Mouse (Mus musculus) midbrain, embryonic 10.5 days (tissue): ENCODE measurements at regions not wholly inside any gene's neighbourhood (a gene's known extent, or its start where the extent isn't known, plus 50 kb on each side); places are given as distances from the start of the nearest gene placed in this dataset.

Source experiments
- DNase-seq: peaks from one replicate; pipeline ENCODE4 v3.0.0-alpha.2; 2017; ENCODE audit warnings: low spot score
- H3K27ac ChIP-seq: fragments of 300-500 bp; sonication (generic); replicated peaks from 2 replicates; pipeline ENCODE4 v1.5.1; 2016; ENCODE audit warnings: mild to moderate bottlenecking
- H3K27me3 ChIP-seq: fragments of 300-500 bp; sonication (generic); 2 replicates; pipeline ENCODE4 v1.6.1; 2016; ENCODE audit warnings: low read depth, mild to moderate bottlenecking; ENCODE audit not compliant: poor library complexity, severe bottlenecking
- H3K36me3 ChIP-seq: fragments of 300-500 bp; sonication (generic); 2 replicates; pipeline ENCODE4 v1.6.1; 2016; ENCODE audit warnings: mild to moderate bottlenecking, moderate library complexity
- H3K4me1 ChIP-seq: fragments of 300-500 bp; sonication (generic); 2 replicates; pipeline ENCODE4 v1.6.1; 2016
- H3K4me3 ChIP-seq: fragments of 300-500 bp; sonication (generic); 2 replicates; pipeline ENCODE4 v1.5.1; 2016; ENCODE audit warnings: mild to moderate bottlenecking, moderate library complexity
- H3K9me3 ChIP-seq: fragments of 300-500 bp; sonication (generic); replicated peaks from 2 replicates; pipeline ENCODE4 v1.6.1; 2016; ENCODE audit warnings: mild to moderate bottlenecking
- WGBS: fragments of 180-500 bp; shearing (Covaris S2); methylation state at CpG from one replicate; pipeline ENCODE4 v1.1.7; 2016; 5-methylcytosine and 5-hydroxymethylcytosine counted together

GRCm38 (mm10) chr14:24772129-24772528, 285.2 kb downstream of the Rps24 start:
- H3K27me3 ChIP-seq: no peaks in the 10 kb centered on the region
- no peak for DNase-seq
- 87% methylated on average over 4 of the region's 4 CpGs for WGBS
- H3K36me3 ChIP-seq: no peaks in the 10 kb centered on the region
- H3K4me3 ChIP-seq: no peak overlapping the region
- H3K9me3 ChIP-seq: no peaks in the 10 kb centered on the region
- peaks cover 60% of the 10 kb centered on the region for H3K4me1 ChIP-seq
- H3K27ac ChIP-seq: peak overlapping the region; percentile 91

- Histone ChIP-seq H3K9me3 (no peaks in the 10 kb centered on the region), H3K27me3 (no peaks in the 10 kb centered on the region), H3K27ac (peak overlapping the region; percentile 95), H3K36me3 (no peaks in the 10 kb centered on the region), H3K4me3 (peak overlapping the region; percentile 52), H3K4me1 (peaks cover 37% of the 10 kb centered on the region)
- peak; percentile 94 for DNase-seq
- 2% methylated on average over 38 of the region's 39 CpGs for WGBS
Observed at GRCm38 (mm10) chr14:24778748-24779630, 292.1 kb downstream of the Rps24 start.

GRCm38 (mm10) chr14:24781674-24782073, 294.7 kb downstream of the Rps24 start:
- H3K27me3 ChIP-seq: no peaks in the 10 kb centered on the region
- DNase-seq: no peak
- H3K4me3 ChIP-seq: no peak overlapping the region
- H3K36me3 ChIP-seq: no peaks in the 10 kb centered on the region
- 84% methylated on average over 3 of the region's 3 CpGs for WGBS
- H3K27ac ChIP-seq: 0 out of 2 replicates have a peak overlapping the region, but pooled peaks have one; percentile 39
- H3K9me3 ChIP-seq: no peaks in the 10 kb centered on the region
- peaks cover 32% of the 10 kb centered on the region for H3K4me1 ChIP-seq

- Histone ChIP-seq H3K27ac (0 out of 2 replicates have a peak overlapping the region, but pooled peaks have one; percentile 6), H3K36me3 (no peaks in the 10 kb centered on the region), H3K27me3 (no peaks in the 10 kb centered on the region; the same call in 1 of the 2 replicates), H3K4me1 (peaks cover 19% of the 10 kb centered on the region), H3K4me3 (no peak overlapping the region), H3K9me3 (no peaks in the 10 kb centered on the region)
- WGBS: 73% methylated on average over 6 of the region's 6 CpGs
- no peak for DNase-seq
Observed at GRCm38 (mm10) chr14:24783889-24784288, 297.0 kb downstream of the Rps24 start.

- 84% methylated on average over 5 of the region's 5 CpGs for WGBS
- no peaks in the 10 kb centered on the region for H3K36me3 ChIP-seq
- no peak overlapping the region for H3K27ac ChIP-seq
- peaks cover 3% of the 10 kb centered on the region for H3K4me1 ChIP-seq
- H3K27me3 ChIP-seq: no peaks in the 10 kb centered on the region; the same call in 1 of the 2 replicates
- DNase-seq: no peak
- no peaks in the 10 kb centered on the region for H3K9me3 ChIP-seq
- H3K4me3 ChIP-seq: no peak overlapping the region
Observed at GRCm38 (mm10) chr14:24785452-24785851, 298.5 kb downstream of the Rps24 start.

- no peak for DNase-seq
- no peaks in the 10 kb centered on the region; the same call in 1 of the 2 replicates for H3K9me3 ChIP-seq
- no peaks in the 10 kb centered on the region for H3K27me3 ChIP-seq
- WGBS: 65% methylated on average over 10 of the region's 10 CpGs
- peak overlapping the region; percentile 76 for H3K27ac ChIP-seq
- no peak overlapping the region for H3K4me3 ChIP-seq
- H3K36me3 ChIP-seq: no peaks in the 10 kb centered on the region
- H3K4me1 ChIP-seq: peaks cover 16% of the 10 kb centered on the region
Observed at GRCm38 (mm10) chr14:24793375-24794285, 306.7 kb downstream of the Rps24 start.

- Histone ChIP-seq H3K9me3 (no peaks in the 10 kb centered on the region; the same call in 1 of the 2 replicates), H3K4me1 (peaks cover 16% of the 10 kb centered on the region), H3K27ac (peak overlapping the region; percentile 76), H3K4me3 (no peak overlapping the region), H3K27me3 (no peaks in the 10 kb centered on the region), H3K36me3 (no peaks in the 10 kb centered on the region)
- DNase-seq: no peak
- WGBS: 75% methylated on average over 12 of the region's 12 CpGs
Observed at GRCm38 (mm10) chr14:24794359-24794845, 307.5 kb downstream of the Rps24 start.

- DNase-seq: no peak
- Histone ChIP-seq H3K27me3 (no peaks in the 10 kb centered on the region; the same call in 1 of the 2 replicates), H3K4me3 (no peak overlapping the region)
Observed at GRCm38 (mm10) chr14:24797494-24797893, 310.6 kb downstream of the Rps24 start.

GRCm38 (mm10) chr14:24798066-24798465, 311.1 kb downstream of the Rps24 start:
- Histone ChIP-seq H3K27me3 (no peaks in the 10 kb centered on the region; the same call in 1 of the 2 replicates), H3K4me1 (peaks cover 16% of the 10 kb centered on the region)
- WGBS: 83% methylated on average over 4 of the region's 4 CpGs

More at GRCm38 (mm10) chr14:24797494-24797893, 310.6 kb downstream of the Rps24 start:
- no peak overlapping the region for H3K27ac ChIP-seq
- peaks cover 16% of the 10 kb centered on the region for H3K4me1 ChIP-seq
- H3K9me3 ChIP-seq: no peaks in the 10 kb centered on the region; the same call in 1 of the 2 replicates
- H3K36me3 ChIP-seq: no peaks in the 10 kb centered on the region

GRCm38 (mm10) chr14:24803001-24803655, 316.2 kb downstream of the Rps24 start:
- Histone ChIP-seq H3K4me1 (peaks cover 14% of the 10 kb centered on the region), H3K9me3 (no peaks in the 10 kb centered on the region), H3K36me3 (no peaks in the 10 kb centered on the region), H3K4me3 (no peak overlapping the region), H3K27ac (peak overlapping the region; percentile 38; the same call in 1 of the 2 replicates), H3K27me3 (no peaks in the 10 kb centered on the region; the same call in 1 of the 2 replicates)
- DNase-seq: no peak
- 85% methylated on average over 5 of the region's 5 CpGs for WGBS

More at GRCm38 (mm10) chr14:24798066-24798465, 311.1 kb downstream of the Rps24 start:
- Histone ChIP-seq H3K9me3 (no peaks in the 10 kb centered on the region; the same call in 1 of the 2 replicates), H3K36me3 (no peaks in the 10 kb centered on the region), H3K4me3 (no peak overlapping the region), H3K27ac (no peak overlapping the region)
- no peak for DNase-seq

- Histone ChIP-seq H3K9me3 (no peaks in the 10 kb centered on the region), H3K4me1 (peaks cover 14% of the 10 kb centered on the region), H3K27ac (peak overlapping the region; percentile 70), H3K27me3 (no peaks in the 10 kb centered on the region; the same call in 1 of the 2 replicates), H3K4me3 (no peak overlapping the region), H3K36me3 (no peaks in the 10 kb centered on the region)
- peak; percentile 37 for DNase-seq
- 30% methylated on average over 7 of the region's 7 CpGs for WGBS
Observed at GRCm38 (mm10) chr14:24807061-24807460, 320.1 kb downstream of the Rps24 start.
